Mouse (Mus musculus) midbrain, embryonic 10.5 days (tissue): Measurements from ENCODE around the gene Olfr120. TPM values are rescaled to one million over a fixed set of nuclear protein-coding genes. Genes with fewer than 3 reads are reported as not detected.
"Not testable (repeated sequence)": the region's sequence is repeated elsewhere in the genome, so short reads cannot be mapped to it uniquely, and the experiment has no call there.

Source experiments
- DNase-seq: peaks from one replicate; pipeline ENCODE4 v3.0.0-alpha.2; 2017; ENCODE audit warnings: low spot score
- H3K27ac ChIP-seq: fragments of 300-500 bp; sonication (generic); replicated peaks from 2 replicates; pipeline ENCODE4 v1.5.1; 2016; ENCODE audit warnings: mild to moderate bottlenecking
- H3K27me3 ChIP-seq: fragments of 300-500 bp; sonication (generic); 2 replicates; pipeline ENCODE4 v1.6.1; 2016; ENCODE audit warnings: low read depth, mild to moderate bottlenecking; ENCODE audit not compliant: poor library complexity, severe bottlenecking
- H3K36me3 ChIP-seq: fragments of 300-500 bp; sonication (generic); 2 replicates; pipeline ENCODE4 v1.6.1; 2016; ENCODE audit warnings: mild to moderate bottlenecking, moderate library complexity
- H3K4me1 ChIP-seq: fragments of 300-500 bp; sonication (generic); 2 replicates; pipeline ENCODE4 v1.6.1; 2016
- H3K4me3 ChIP-seq: fragments of 300-500 bp; sonication (generic); 2 replicates; pipeline ENCODE4 v1.5.1; 2016; ENCODE audit warnings: mild to moderate bottlenecking, moderate library complexity
- H3K9me3 ChIP-seq: fragments of 300-500 bp; sonication (generic); replicated peaks from 2 replicates; pipeline ENCODE4 v1.6.1; 2016; ENCODE audit warnings: mild to moderate bottlenecking
- WGBS: fragments of 180-500 bp; shearing (Covaris S2); methylation state at CpG from one replicate; pipeline ENCODE4 v1.1.7; 2016; 5-methylcytosine and 5-hydroxymethylcytosine counted together
- polyA plus RNA-seq: library from polyadenylated mRNA; unstranded; fragments of >200 nt; fragmentation: Nextera tagmentation; extraction: Ambion mirVana; gene quantifications from 2 replicates; pipeline ENCODE4 v1.2.1, GENCODE M21; 2016

Olfr120 gene
- polyA plus RNA-seq: not detected in 2 replicates

DNA sequence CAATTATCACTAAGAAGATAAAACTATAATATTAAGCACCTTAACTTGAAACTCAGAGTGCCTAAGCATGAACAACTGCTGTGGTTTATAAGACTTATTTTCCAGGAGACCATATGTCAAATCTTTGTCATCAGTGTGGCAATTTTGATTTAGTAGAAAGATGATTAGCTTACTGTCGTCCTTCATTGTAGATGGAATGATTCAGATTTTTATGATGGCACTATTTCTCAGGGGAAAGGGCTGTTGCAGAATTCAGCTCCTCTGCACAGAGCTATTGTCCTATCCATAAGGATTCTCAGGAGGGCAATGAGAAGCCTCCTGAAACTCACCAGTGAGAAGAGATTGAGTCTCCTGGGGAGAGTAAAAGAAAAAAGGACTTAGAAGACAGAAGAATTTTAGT, at the start of gene Olfr120:
Gene Olfr120 (plus strand): TSS at position 301 of the 400 bp plus-strand sequence.
- Histone ChIP-seq H3K36me3 (no peaks in the 10 kb centered on the region), H3K4me3 (no peak within 1 kb of the TSS), H3K4me1 (no peaks in the 10 kb centered on the region), H3K27ac (no peak within 1 kb of the TSS), H3K9me3 (no peaks in the 10 kb centered on the region), H3K27me3 (no peaks in the 10 kb centered on the region)
- 88% methylated on average over 1 of the region's 1 CpGs for WGBS
- no peak for DNase-seq

GRCm38 (mm10) chr17:37696264-37696663, 25.3 kb upstream of the Olfr120 start, which contains the start of gene Olfr119:
Gene Olfr119 (plus strand): TSS chr17:37696564.
- not testable (repeated sequence) for H3K4me1 ChIP-seq, H3K4me3 ChIP-seq, DNase-seq, H3K36me3 ChIP-seq, H3K27me3 ChIP-seq, H3K27ac ChIP-seq, H3K9me3 ChIP-seq
- 72% methylated on average over 1 of the region's 1 CpGs for WGBS

DNA sequence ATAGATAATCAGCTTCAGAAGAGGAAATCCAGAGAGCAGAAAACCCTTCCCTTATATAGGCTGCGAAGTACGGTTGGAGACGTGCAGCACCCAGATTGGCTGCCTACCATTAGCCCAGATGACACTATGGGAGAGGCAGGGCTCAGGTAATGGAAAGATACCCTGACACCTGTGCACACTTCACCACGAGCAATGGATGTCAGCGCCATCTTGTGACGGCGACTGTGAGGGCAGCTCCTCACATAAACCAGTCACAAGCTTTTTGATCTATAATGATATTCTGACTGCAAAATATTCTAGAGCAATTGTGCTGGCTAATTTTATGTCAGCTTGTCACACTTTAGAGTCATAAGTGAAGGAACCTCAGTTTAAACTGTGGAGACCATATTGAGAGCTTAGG, 16.5 kb downstream of the Olfr120 start:
- no peak overlapping the region for H3K27ac ChIP-seq
- H3K36me3 ChIP-seq: no peaks in the 10 kb centered on the region
- 60% methylated on average over 7 of the region's 7 CpGs for WGBS
- no peaks in the 10 kb centered on the region for H3K9me3 ChIP-seq
- DNase-seq: no peak
- H3K27me3 ChIP-seq: no peaks in the 10 kb centered on the region
- H3K4me3 ChIP-seq: no peak overlapping the region
- no peaks in the 10 kb centered on the region for H3K4me1 ChIP-seq

- WGBS: 92% methylated on average over 4 of the region's 4 CpGs
- Histone ChIP-seq H3K27me3 (no peaks in the 10 kb centered on the region), H3K9me3 (no peaks in the 10 kb centered on the region; the same call in 1 of the 2 replicates), H3K36me3 (no peaks in the 10 kb centered on the region), H3K4me3 (no peak within 1 kb of the TSS), H3K27ac (no peak within 1 kb of the TSS), H3K4me1 (no peaks in the 10 kb centered on the region)
- no peak for DNase-seq
These were observed 46.7 kb downstream of the Olfr120 start, which contains the start of gene Olfr122 for GRCm38 (mm10) chr17:37768307-37768706. Gene Olfr122 (plus strand): TSS chr17:37768607.

Other genes with a start within 250 kb of the Olfr120 start
- not detected in 2 replicates for gene H2-M2, start 238.3 kb upstream of the Olfr120 start, polyA plus RNA-seq
- not detected in 2 replicates for gene Olfr110, start 229.3 kb upstream of the Olfr120 start, polyA plus RNA-seq
- gene Olfr111, start 213.8 kb upstream of the Olfr120 start, polyA plus RNA-seq: not detected in 2 replicates
- not detected in 2 replicates for gene Olfr112, start 152.4 kb upstream of the Olfr120 start, polyA plus RNA-seq
- gene Olfr113, start 144.1 kb upstream of the Olfr120 start, polyA plus RNA-seq: not detected in 2 replicates
- gene Olfr114, start 129.1 kb upstream of the Olfr120 start, polyA plus RNA-seq: not detected in 2 replicates
- gene Olfr115, start 94.7 kb upstream of the Olfr120 start, polyA plus RNA-seq: not detected in 2 replicates
- not detected in 2 replicates for gene Olfr116, start 94.6 kb upstream of the Olfr120 start, polyA plus RNA-seq
- not detected in 2 replicates for gene Olfr117, start 58.0 kb upstream of the Olfr120 start, polyA plus RNA-seq
- not detected in 2 replicates for gene Olfr118, start 54.8 kb upstream of the Olfr120 start, polyA plus RNA-seq
- gene Olfr119, start 25.2 kb upstream of the Olfr120 start, polyA plus RNA-seq: not detected in 2 replicates
- not detected in 2 replicates for gene Olfr121, start 27.0 kb downstream of the Olfr120 start, polyA plus RNA-seq
- gene Olfr122, start 46.8 kb downstream of the Olfr120 start, polyA plus RNA-seq: not detected in 2 replicates
- gene Olfr123, start 71.7 kb downstream of the Olfr120 start, polyA plus RNA-seq: not detected in 2 replicates
- gene Olfr124, start 78.1 kb downstream of the Olfr120 start, polyA plus RNA-seq: not detected in 2 replicates
- not detected in 2 replicates for gene Olfr125, start 111.1 kb downstream of the Olfr120 start, polyA plus RNA-seq
- gene Olfr126, start 125.7 kb downstream of the Olfr120 start, polyA plus RNA-seq: not detected in 2 replicates
- not detected in 2 replicates for gene Olfr127, start 178.6 kb downstream of the Olfr120 start, polyA plus RNA-seq
- gene Olfr128, start 198.7 kb downstream of the Olfr120 start, polyA plus RNA-seq: not detected in 2 replicates
- gene Olfr761, start 231.3 kb downstream of the Olfr120 start, polyA plus RNA-seq: not detected in 2 replicates